Mouse (Mus musculus): ENCODE results near the gene Ckm.

GRCm38 (mm10) chr7:19405417-19405816 is 841 bp downstream of the Ckm start:
- TF ChIP-seq POLR2A (IDR thresholded peaks at IDR 0.05; ENCODE audit: low read depth, low read length) (no peak), USF1 (IDR thresholded peaks at IDR 0.05; ENCODE audit: low read depth, low read length) (no peak), CTCF (conservative IDR thresholded peaks at IDR 0.05 in 1 of 2, IDR thresholded peaks at IDR 0.05 in 1 of 2; ENCODE audit: low read depth in 2 of 2, low read length in 2 of 2) (peak; percentile 93 to 97), MAZ (IDR thresholded peaks at IDR 0.05; ENCODE audit: low read depth, low read length) (0 out of 2 replicates have a peak, but pooled peaks have one; percentile 39), EP300 (IDR thresholded peaks at IDR 0.05; ENCODE audit: low read length) (no peak), ZC3H11A (IDR thresholded peaks at IDR 0.05; ENCODE audit: low read depth, low read length) (peak; percentile 55), MAFK (IDR thresholded peaks at IDR 0.05; ENCODE audit: insufficient replicate concordance, low read length) (no peak), SIN3A (IDR thresholded peaks at IDR 0.05; ENCODE audit: low read length) (no peak; the same call in 1 of the 2 replicates), MXI1 (IDR thresholded peaks at IDR 0.05; ENCODE audit: low read depth, low read length) (peak; percentile 65; the same call in 1 of the 2 replicates), USF2 (conservative IDR thresholded peaks at IDR 0.05; ENCODE audit: low read depth, low read length) (no peak), TCF12 (IDR thresholded peaks at IDR 0.05; ENCODE audit: low read depth, low read length) (peak; percentile 26; the same call in 1 of the 2 replicates), SMC3 (IDR thresholded peaks at IDR 0.05; ENCODE audit: low read depth, low read length) (peak; percentile 85), CHD2 (IDR thresholded peaks at IDR 0.05; ENCODE audit: low read length) (0 out of 2 replicates have a peak, but pooled peaks have one; percentile 30)
